Mouse (Mus musculus): ENCODE measurements around the gene Cryba1. TPM values are rescaled to one million over a fixed set of nuclear protein-coding genes. Genes with fewer than 3 reads are reported as not detected.
A peak's percentile ranks its signal among the peaks of the same experiment; 100 is the strongest.

The Cryba1 gene
- polyA plus RNA-seq, 1 experiment from 2014 or later = not detected

DNA sequence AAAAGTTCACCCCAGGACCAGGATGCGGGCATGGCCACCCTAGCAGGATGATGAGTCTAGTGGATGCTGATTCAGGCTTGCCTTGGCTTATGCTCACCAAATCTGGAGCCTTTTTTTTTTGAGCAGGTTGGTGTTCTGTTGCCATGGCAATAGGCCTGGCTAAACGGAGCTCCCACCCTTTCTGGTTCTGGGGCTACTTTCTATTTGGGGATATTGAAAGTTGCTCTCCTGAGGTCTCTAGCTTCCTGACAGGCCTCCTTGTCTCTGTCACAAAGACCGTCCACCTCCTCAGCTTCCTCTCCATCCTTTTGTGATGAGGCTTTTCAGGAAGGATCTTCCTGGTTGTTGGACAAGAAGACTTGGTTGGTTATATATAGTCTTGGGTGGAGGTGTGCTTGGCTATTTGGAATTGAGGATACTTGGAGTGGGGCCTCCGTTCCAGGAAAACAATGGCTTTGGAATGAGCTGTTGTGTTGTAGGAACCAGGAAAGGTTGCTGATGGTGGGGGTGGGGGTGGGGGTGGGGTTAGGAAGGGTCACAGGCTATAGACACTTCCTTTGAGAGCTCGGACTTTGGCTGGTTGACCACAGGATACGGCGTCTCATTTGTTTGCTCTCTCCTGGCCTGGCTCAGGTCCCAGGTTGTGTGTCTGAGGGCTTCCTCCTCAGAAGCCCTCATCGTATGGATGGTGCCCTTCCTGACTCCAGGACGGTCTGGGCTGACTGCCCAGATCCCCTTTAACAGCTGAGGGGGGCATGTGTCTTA lies 39.8 kb upstream of the Cryba1 start:
- DNase-seq (ENCODE audit: low spot score) (no peak), ATAC-seq (replicated peaks; ENCODE audit: low FRiP score, low read depth) (no peak)
- peak overlapping the region; percentile 84 for H3K4me2 ChIP-seq (ENCODE audit: low read length)
- peak overlapping the region; percentile 64; the same call in 1 of the 2 replicates for H3K4me3 ChIP-seq (replicated peaks; ENCODE audit: low read depth, low read length)
- peaks cover 35% of the 10 kb centered on the region for H3K4me1 ChIP-seq (replicated peaks; ENCODE audit: insufficient read depth, low read length)
- H3K27me3 ChIP-seq (ENCODE audit: insufficient read depth, low read length) = no peaks in the 10 kb centered on the region
- no peaks in the 10 kb centered on the region for H3K9me3 ChIP-seq (replicated peaks; ENCODE audit: low read length)
- 44% methylated on average over 9 of the region's 9 CpGs for WGBS
- no peaks in the 10 kb centered on the region for H3K36me3 ChIP-seq (ENCODE audit: insufficient read depth, low read length)
- TF ChIP-seq CTCF (IDR thresholded peaks at IDR 0.05; ENCODE audit: low read depth) = no peak
- peak overlapping the region; percentile 81; the same call in 1 of the 2 replicates for H3K9ac ChIP-seq (ENCODE audit: low read depth, low read length)
- H3K27ac ChIP-seq = peak overlapping the region; percentile 88

DNA sequence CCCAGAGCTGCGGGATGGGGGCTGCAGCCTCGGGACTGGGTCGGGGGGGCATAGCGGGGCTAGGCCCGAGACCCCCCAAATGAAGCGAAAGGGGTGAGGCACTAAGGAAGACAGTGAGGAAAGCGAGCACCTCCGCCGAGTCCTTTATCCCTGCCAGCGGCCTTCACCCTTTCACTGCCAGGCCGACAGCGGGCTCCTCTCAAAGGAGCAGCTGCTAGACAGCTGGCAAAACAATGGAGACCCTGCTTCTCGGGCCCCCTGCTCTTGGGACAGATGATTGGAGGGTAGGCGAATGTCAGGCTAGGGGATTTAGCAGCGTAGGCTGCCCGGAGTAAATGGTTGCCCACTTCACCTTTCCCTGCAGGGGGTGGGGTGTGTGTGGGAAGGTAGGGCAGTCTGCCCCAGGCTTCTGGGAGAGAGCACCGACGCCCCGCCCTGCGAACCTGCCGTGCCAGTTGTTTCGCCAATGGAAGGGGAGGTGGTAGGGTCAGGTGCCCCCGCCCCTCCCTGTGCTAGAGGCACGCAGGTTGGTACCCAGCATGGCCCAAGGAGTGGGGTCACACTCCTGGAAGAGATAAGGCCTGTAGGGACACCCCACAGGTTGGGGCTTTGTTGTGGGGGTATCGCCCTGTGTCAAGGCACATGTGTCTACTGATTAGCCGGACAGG lies 38.7 kb upstream of the Cryba1 start:
- 7% methylated on average over 26 of the region's 26 CpGs for WGBS
- H3K36me3 ChIP-seq (ENCODE audit: insufficient read depth, low read length) = no peaks in the 10 kb centered on the region
- H3K9me3 ChIP-seq (replicated peaks; ENCODE audit: low read length) = no peaks in the 10 kb centered on the region
- no peak for TF ChIP-seq CTCF (IDR thresholded peaks at IDR 0.05; ENCODE audit: low read depth)
- H3K27me3 ChIP-seq (ENCODE audit: insufficient read depth, low read length) = no peaks in the 10 kb centered on the region
- H3K4me2 ChIP-seq (ENCODE audit: low read length) = peak overlapping the region; percentile 84
- peak overlapping the region; percentile 64 for H3K4me3 ChIP-seq (replicated peaks; ENCODE audit: low read depth, low read length)
- H3K27ac ChIP-seq = peak overlapping the region; percentile 88
- H3K4me1 ChIP-seq (replicated peaks; ENCODE audit: insufficient read depth, low read length) = peaks cover 35% of the 10 kb centered on the region
- DNase-seq (ENCODE audit: low spot score) = peak; percentile 53
- ATAC-seq (replicated peaks; ENCODE audit: low FRiP score, low read depth) = peak; percentile 50
- peak overlapping the region; percentile 81 for H3K9ac ChIP-seq (ENCODE audit: low read depth, low read length)

- WGBS = 2% methylated on average over 77 of the region's 79 CpGs
- Histone ChIP-seq H3K4me3 (replicated peaks; ENCODE audit: low read depth, low read length) (peak within 1 kb of the TSS; percentile 64), H3K9me3 (replicated peaks; ENCODE audit: low read length) (no peaks in the 10 kb centered on the region), H3K4me2 (ENCODE audit: low read length) (peak within 1 kb of the TSS; percentile 84), H3K27ac (peak within 1 kb of the TSS; percentile 88), H3K36me3 (ENCODE audit: insufficient read depth, low read length) (no peaks in the 10 kb centered on the region), H3K27me3 (ENCODE audit: insufficient read depth, low read length) (no peaks in the 10 kb centered on the region), H3K9ac (ENCODE audit: low read depth, low read length) (peak within 1 kb of the TSS; percentile 81), H3K4me1 (replicated peaks; ENCODE audit: insufficient read depth, low read length) (peaks cover 35% of the 10 kb centered on the region)
- DNase-seq (ENCODE audit: low spot score) (peak; percentile 87), ATAC-seq (replicated peaks; ENCODE audit: low FRiP score, low read depth) (peak; percentile 72)
- TF ChIP-seq CTCF (IDR thresholded peaks at IDR 0.05; ENCODE audit: low read depth) = peak; percentile 67
Measured at GRCm38 (mm10) chr11:77762783-77763672, 37.9 kb upstream of the Cryba1 start, which contains the start of gene Myo18a. TSS of gene Myo18a (plus strand) at chr11:77763246.

DNA sequence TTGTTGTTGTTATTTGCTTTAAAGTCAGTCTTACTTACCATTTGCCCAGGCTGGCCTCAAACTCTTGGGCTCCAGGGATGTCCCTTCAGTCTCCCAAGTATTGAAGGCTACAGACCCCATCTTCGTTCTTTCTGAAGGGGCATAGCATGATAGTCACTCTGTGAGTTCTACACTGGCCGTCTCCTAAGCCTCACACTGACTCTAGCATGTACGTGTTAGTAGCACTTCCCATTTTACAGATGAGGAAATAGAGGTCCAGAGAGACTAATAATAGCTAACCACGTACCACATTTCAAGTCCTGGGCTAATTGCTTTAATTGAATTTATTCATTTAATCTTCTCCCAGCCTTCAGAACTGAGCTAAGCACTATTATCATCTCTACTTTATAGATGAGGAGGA lies 34.9 kb upstream of the Cryba1 start:
- Histone ChIP-seq H3K4me2 (ENCODE audit: low read length) (no peak overlapping the region), H3K4me1 (replicated peaks; ENCODE audit: insufficient read depth, low read length) (peaks cover 16% of the 10 kb centered on the region), H3K9ac (ENCODE audit: low read depth, low read length) (no peak overlapping the region), H3K27me3 (ENCODE audit: insufficient read depth, low read length) (no peaks in the 10 kb centered on the region), H3K9me3 (replicated peaks; ENCODE audit: low read length) (no peaks in the 10 kb centered on the region), H3K4me3 (replicated peaks; ENCODE audit: low read depth, low read length) (no peak overlapping the region), H3K36me3 (ENCODE audit: insufficient read depth, low read length) (no peaks in the 10 kb centered on the region), H3K27ac (no peak overlapping the region)
- DNase-seq (ENCODE audit: low spot score) (no peak), ATAC-seq (replicated peaks; ENCODE audit: low FRiP score, low read depth) (no peak)
- TF ChIP-seq CTCF (IDR thresholded peaks at IDR 0.05; ENCODE audit: low read depth) = no peak
- 85% methylated on average over 4 of the region's 4 CpGs for WGBS

- H3K9ac ChIP-seq (ENCODE audit: low read depth, low read length) = no peak overlapping the region
- no peak overlapping the region for H3K4me2 ChIP-seq (ENCODE audit: low read length)
- ATAC-seq (replicated peaks; ENCODE audit: low FRiP score, low read depth) = no peak
- no peaks in the 10 kb centered on the region for H3K27me3 ChIP-seq (ENCODE audit: insufficient read depth, low read length)
- no peak overlapping the region for H3K4me3 ChIP-seq (replicated peaks; ENCODE audit: low read depth, low read length)
- no peaks in the 10 kb centered on the region for H3K9me3 ChIP-seq (replicated peaks; ENCODE audit: low read length)
- H3K4me1 ChIP-seq (replicated peaks; ENCODE audit: insufficient read depth, low read length) = no peaks in the 10 kb centered on the region
- 66% methylated on average over 3 of the region's 3 CpGs for WGBS
- H3K27ac ChIP-seq = no peak overlapping the region
- TF ChIP-seq CTCF (IDR thresholded peaks at IDR 0.05; ENCODE audit: low read depth) = no peak
- no peaks in the 10 kb centered on the region for H3K36me3 ChIP-seq (ENCODE audit: insufficient read depth, low read length)
- no peak for DNase-seq (ENCODE audit: low spot score)
Measured at GRCm38 (mm10) chr11:77753469-77753868, 28.4 kb upstream of the Cryba1 start.

GRCm38 (mm10) chr11:77752525-77752924 lies 27.4 kb upstream of the Cryba1 start:
- 78% methylated on average over 5 of the region's 5 CpGs for WGBS
- no peak for ATAC-seq (replicated peaks; ENCODE audit: low FRiP score, low read depth)
- Histone ChIP-seq H3K27me3 (ENCODE audit: insufficient read depth, low read length) (no peaks in the 10 kb centered on the region), H3K9me3 (replicated peaks; ENCODE audit: low read length) (no peaks in the 10 kb centered on the region), H3K4me2 (ENCODE audit: low read length) (no peak overlapping the region), H3K36me3 (ENCODE audit: insufficient read depth, low read length) (no peaks in the 10 kb centered on the region), H3K9ac (ENCODE audit: low read depth, low read length) (no peak overlapping the region), H3K4me1 (replicated peaks; ENCODE audit: insufficient read depth, low read length) (no peaks in the 10 kb centered on the region), H3K4me3 (replicated peaks; ENCODE audit: low read depth, low read length) (no peak overlapping the region), H3K27ac (no peak overlapping the region)
- no peak for TF ChIP-seq CTCF (IDR thresholded peaks at IDR 0.05; ENCODE audit: low read depth)
- DNase-seq (ENCODE audit: low spot score) = no peak
